Mouse (Mus musculus) testis, postnatal 14 days (tissue): ENCODE results near the gene Gm29049.
"Not testable (repeated sequence)": the region's sequence is repeated elsewhere in the genome, so short reads cannot be mapped to it uniquely, and the experiment has no call there.

ENCODE experiments used
- DNase-seq: peaks from one replicate; pipeline ENCODE4 v3.0.0; 2021; ENCODE audit warnings: low spot score

Gene Gm29049

DNA sequence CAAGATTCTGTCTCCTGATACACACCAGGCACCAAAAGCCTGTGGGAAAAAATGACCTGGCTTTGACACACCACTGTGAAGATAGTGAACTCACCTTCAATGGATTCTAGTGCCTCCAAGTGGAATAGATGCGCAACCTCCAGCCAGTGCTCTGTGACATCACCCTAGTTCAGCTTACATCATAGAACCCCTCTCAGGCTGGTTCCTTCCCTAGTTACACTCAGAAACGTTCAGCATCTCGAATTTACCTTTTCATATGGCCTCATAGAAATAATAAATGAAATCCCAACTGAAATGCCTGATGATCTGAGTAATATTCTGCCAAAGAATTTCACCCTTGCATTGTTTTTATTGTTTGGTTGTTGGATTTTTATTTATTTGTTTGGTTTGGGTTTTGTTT, at the start of gene Gm29049:
Gene Gm29049 (minus strand): TSS at position 101 of the 400 bp plus-strand sequence.
- not testable (repeated sequence) for DNase-seq
